Mouse (Mus musculus) ES-Bruce4 (cell line): ENCODE results near the gene B4galnt2.

Experiments used
- CTCF ChIP-seq: IDR thresholded peaks from one replicate; pipeline ENCODE4 v1.8.1; 2011; ENCODE audit warnings: low read depth, low read length
- EP300 ChIP-seq: IDR thresholded peaks from 2 replicates; pipeline ENCODE4 v1.6.1; 2011; ENCODE audit warnings: low read depth, low read length; ENCODE audit not compliant: insufficient read depth
- POLR2A ChIP-seq: IDR thresholded peaks from one replicate; pipeline ENCODE4 v1.8.1; 2011; ENCODE audit warnings: low read length; ENCODE audit not compliant: insufficient read depth

GRCm38 (mm10) chr11:95831276-95831619, 83.4 kb downstream of the B4galnt2 start:
- TF ChIP-seq CTCF (no peak), POLR2A (no peak), EP300 (no peak)
